Mouse (Mus musculus): ENCODE measurements at regions not wholly inside any gene's neighbourhood (a gene's known extent, or its start where the extent isn't known, plus 50 kb on each side); places are given as distances from the start of the nearest gene placed in this dataset.
"Not testable (repeated sequence)": the region's sequence is repeated elsewhere in the genome, so short reads cannot be mapped to it uniquely, and the experiment has no call there.

GRCm38 (mm10) chr7:138758386-138758785, 87.5 kb upstream of the Ppp2r2d start:
- in situ Hi-C loops (cut with MboI; ENCODE audit: low sequenced_read_pairs), result no loop called here

- in situ Hi-C loops (cut with MboI; ENCODE audit: low sequenced_read_pairs), result no loop called here
Observed at GRCm38 (mm10) chr7:138748442-138748841, 97.4 kb upstream of the Ppp2r2d start.

- in situ Hi-C loops (cut with MboI; ENCODE audit: low sequenced_read_pairs), result no loop called here
Observed at GRCm38 (mm10) chr7:138746616-138747015, 99.3 kb upstream of the Ppp2r2d start.

- in situ Hi-C loops (cut with MboI; ENCODE audit: low sequenced_read_pairs), result no loop called here
Observed at GRCm38 (mm10) chr7:138742516-138742845, 103.4 kb upstream of the Ppp2r2d start.

GRCm38 (mm10) chr7:138741816-138742515, 103.9 kb upstream of the Ppp2r2d start:
- in situ Hi-C loops (cut with MboI; ENCODE audit: low sequenced_read_pairs), result no loop called here

- in situ Hi-C loops (cut with MboI; ENCODE audit: low sequenced_read_pairs), result no loop called here
Observed at GRCm38 (mm10) chr7:138734254-138734653, 111.6 kb upstream of the Ppp2r2d start.

- in situ Hi-C loops (cut with MboI; ENCODE audit: low sequenced_read_pairs), result no loop called here
Observed at GRCm38 (mm10) chr7:138724829-138725228, 121.0 kb upstream of the Ppp2r2d start.

- in situ Hi-C loops (cut with MboI; ENCODE audit: low sequenced_read_pairs), result no loop called here
Observed at GRCm38 (mm10) chr7:138719608-138720007, 126.3 kb upstream of the Ppp2r2d start.

GRCm38 (mm10) chr7:138719115-138719514, 126.8 kb upstream of the Ppp2r2d start:
- in situ Hi-C loops (cut with MboI; ENCODE audit: low sequenced_read_pairs), result no loop called here

- in situ Hi-C loops (cut with MboI; ENCODE audit: low sequenced_read_pairs), result no loop called here
Observed at GRCm38 (mm10) chr7:138714731-138715130, 131.1 kb upstream of the Ppp2r2d start.

- in situ Hi-C loops (cut with MboI; ENCODE audit: low sequenced_read_pairs), result no loop called here
Observed at GRCm38 (mm10) chr7:138708373-138708772, 137.5 kb upstream of the Ppp2r2d start.

GRCm38 (mm10) chr7:138699599-138699998, 146.3 kb upstream of the Ppp2r2d start:
- in situ Hi-C loops (cut with MboI; ENCODE audit: low sequenced_read_pairs), result not testable (repeated sequence)

- in situ Hi-C loops (cut with MboI; ENCODE audit: low sequenced_read_pairs), result no loop called here
Observed at GRCm38 (mm10) chr7:138682161-138682560, 163.7 kb upstream of the Ppp2r2d start.

GRCm38 (mm10) chr7:138680530-138680929, 165.3 kb upstream of the Ppp2r2d start:
- in situ Hi-C loops (cut with MboI; ENCODE audit: low sequenced_read_pairs), result no loop called here

GRCm38 (mm10) chr7:138679575-138679974, 166.3 kb upstream of the Ppp2r2d start:
- in situ Hi-C loops (cut with MboI; ENCODE audit: low sequenced_read_pairs), result no loop called here

- in situ Hi-C loops (cut with MboI; ENCODE audit: low sequenced_read_pairs), result no loop called here
Observed at GRCm38 (mm10) chr7:138672959-138673358, 172.9 kb upstream of the Ppp2r2d start.

GRCm38 (mm10) chr7:138668337-138668736, 177.5 kb upstream of the Ppp2r2d start:
- in situ Hi-C loops (cut with MboI; ENCODE audit: low sequenced_read_pairs), result no loop called here

- in situ Hi-C loops (cut with MboI; ENCODE audit: low sequenced_read_pairs), result no loop called here
Observed at GRCm38 (mm10) chr7:138660124-138660523, 185.8 kb upstream of the Ppp2r2d start.

GRCm38 (mm10) chr7:138657521-138657920, 188.4 kb upstream of the Ppp2r2d start:
- in situ Hi-C loops (cut with MboI; ENCODE audit: low sequenced_read_pairs), result no loop called here

GRCm38 (mm10) chr7:138657076-138657475, 188.8 kb upstream of the Ppp2r2d start:
- in situ Hi-C loops (cut with MboI; ENCODE audit: low sequenced_read_pairs), result no loop called here

GRCm38 (mm10) chr7:138655940-138656339, 189.9 kb upstream of the Ppp2r2d start:
- in situ Hi-C loops (cut with MboI; ENCODE audit: low sequenced_read_pairs), result no loop called here

- in situ Hi-C loops (cut with MboI; ENCODE audit: low sequenced_read_pairs), result no loop called here
Observed at GRCm38 (mm10) chr7:138650946-138651345, 194.9 kb upstream of the Ppp2r2d start.

GRCm38 (mm10) chr7:138647636-138648035, 198.2 kb upstream of the Ppp2r2d start:
- in situ Hi-C loops (cut with MboI; ENCODE audit: low sequenced_read_pairs), result no loop called here

Data from CH12F3 (cell line).